Mouse (Mus musculus): ENCODE results near the gene Dcaf4. TPM values are rescaled to one million over a fixed set of nuclear protein-coding genes. Genes with fewer than 3 reads are reported as not detected.

The Dcaf4 gene
- polyA plus RNA-seq (2015; fragmentation: Nextera tagmentation; extraction: Ambion mirVana) = 14.7 and 16.0 TPM in 2 replicates

DNA sequence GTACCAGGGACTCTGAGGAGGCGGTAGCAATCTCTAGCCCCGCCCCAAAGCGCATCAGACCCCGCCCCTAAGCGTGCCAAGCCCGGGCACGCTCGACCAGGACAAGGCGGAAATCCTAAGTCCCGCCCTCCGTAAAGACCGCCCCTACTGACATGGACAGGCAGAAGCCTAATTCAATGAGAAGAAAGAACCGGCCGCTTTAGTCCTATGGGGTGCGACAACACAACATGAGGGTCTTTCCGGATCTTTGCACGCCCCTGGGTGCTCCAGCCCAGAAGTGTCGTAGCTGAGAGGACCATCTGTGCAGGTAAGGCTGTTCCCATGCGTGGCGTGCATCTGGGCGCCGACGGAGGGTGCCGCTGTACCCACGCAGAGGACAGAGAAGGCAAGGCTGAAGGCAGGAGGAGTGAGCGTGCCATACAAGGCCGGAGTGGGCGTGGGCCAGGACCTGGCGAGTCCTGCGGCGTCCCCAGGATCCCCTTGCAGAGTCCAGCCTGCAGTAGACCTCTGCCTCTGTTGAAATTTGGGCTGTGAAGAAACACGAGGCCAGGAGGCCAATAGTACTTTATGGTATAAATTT, at the start of gene Dcaf4:
Gene Dcaf4 (plus strand): TSS at position 156 of the 580 bp plus-strand sequence.
- DNase-seq = peak; percentile 97
- Histone ChIP-seq H3K27ac (peak within 1 kb of the TSS; percentile 81), H3K4me2 (peak within 1 kb of the TSS; percentile 84), H3K9me3 (replicated peaks) (no peaks in the 10 kb centered on the region), H3K4me1 (replicated peaks) (peaks cover 70% of the 10 kb centered on the region), H3K36me3 (no peaks in the 10 kb centered on the region), H3K27me3 (no peaks in the 10 kb centered on the region), H3K4me3 (replicated peaks) (peak within 1 kb of the TSS; percentile 76), H3K9ac (peak within 1 kb of the TSS; percentile 74)
- ATAC-seq (ENCODE audit: low read depth) = peak; percentile 96
- under 1% methylated on average over 32 of the region's 32 CpGs for WGBS (ENCODE audit: insufficient replicate concordance)

DNA sequence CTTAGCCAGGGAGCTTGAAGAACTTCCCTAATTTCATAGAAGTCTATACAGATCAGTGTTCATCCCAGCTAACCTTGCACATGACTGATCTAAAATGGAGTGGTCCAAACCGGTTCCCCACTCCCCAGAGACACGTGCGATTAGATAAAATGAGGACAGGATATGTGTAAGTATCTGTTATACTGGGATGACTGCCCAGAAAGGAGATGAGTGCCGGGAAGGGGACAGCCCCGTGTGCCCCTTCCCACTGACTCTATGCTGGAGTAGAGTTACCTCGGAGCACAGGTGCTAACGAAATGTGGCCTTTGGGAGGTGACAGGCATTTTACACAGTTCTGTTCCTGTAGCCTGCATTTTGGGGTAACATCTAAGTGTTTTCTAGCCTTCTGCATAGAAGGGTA, 48.5 kb upstream of the Dcaf4 start:
- Histone ChIP-seq H3K27me3 (peaks cover 17% of the 10 kb centered on the region; the same call in 1 of the 2 replicates), H3K4me2 (no peak overlapping the region), H3K36me3 (no peaks in the 10 kb centered on the region), H3K4me1 (replicated peaks) (peaks cover 31% of the 10 kb centered on the region), H3K4me3 (replicated peaks) (no peak overlapping the region), H3K9me3 (replicated peaks) (no peaks in the 10 kb centered on the region), H3K9ac (no peak overlapping the region), H3K27ac (no peak overlapping the region)
- ATAC-seq (ENCODE audit: low read depth) = no peak
- DNase-seq = no peak
- 54% methylated on average over 7 of the region's 7 CpGs for WGBS (ENCODE audit: insufficient replicate concordance)

DNA sequence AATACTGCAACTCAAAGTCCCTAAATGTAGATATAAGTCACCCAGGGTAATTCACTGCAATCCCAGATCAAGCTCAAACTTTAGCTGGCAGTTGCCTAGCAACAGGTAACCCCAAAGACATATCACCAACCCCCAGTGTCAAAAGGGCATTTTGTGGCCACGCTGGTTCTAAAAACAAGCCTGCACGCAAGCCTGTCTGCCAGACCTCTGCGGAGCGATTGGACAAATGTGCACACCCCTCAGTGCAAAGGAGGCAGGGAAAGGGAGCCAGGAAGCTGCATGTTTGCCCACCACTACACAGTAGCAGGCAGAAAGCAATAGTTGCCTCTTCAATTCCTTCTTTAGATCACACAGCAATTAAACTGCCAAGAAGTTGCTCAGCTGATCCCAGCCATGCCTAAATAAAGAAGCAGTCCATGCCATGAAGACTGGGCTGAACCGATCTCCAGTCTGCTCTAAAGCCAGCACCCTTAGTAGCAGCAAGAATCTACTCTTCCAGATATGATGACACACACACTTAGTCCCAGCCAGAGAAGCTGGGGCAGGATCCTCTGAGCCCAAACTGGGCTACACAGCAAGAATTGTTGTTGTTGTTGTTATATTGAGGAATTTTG, 46.2 kb upstream of the Dcaf4 start:
- Histone ChIP-seq H3K9ac (no peak overlapping the region), H3K4me2 (peak overlapping the region; percentile 19; the same call in 1 of the 2 replicates), H3K4me3 (replicated peaks) (no peak overlapping the region), H3K4me1 (replicated peaks) (peaks cover 26% of the 10 kb centered on the region), H3K36me3 (no peaks in the 10 kb centered on the region), H3K9me3 (replicated peaks) (no peaks in the 10 kb centered on the region), H3K27ac (peak overlapping the region; percentile 24), H3K27me3 (peaks cover 17% of the 10 kb centered on the region; the same call in 1 of the 2 replicates)
- WGBS (ENCODE audit: insufficient replicate concordance) = 60% methylated on average over 5 of the region's 5 CpGs
- no peak for DNase-seq
- ATAC-seq (ENCODE audit: low read depth) = peak; percentile 66; the same call in 1 of the 2 replicates

DNA sequence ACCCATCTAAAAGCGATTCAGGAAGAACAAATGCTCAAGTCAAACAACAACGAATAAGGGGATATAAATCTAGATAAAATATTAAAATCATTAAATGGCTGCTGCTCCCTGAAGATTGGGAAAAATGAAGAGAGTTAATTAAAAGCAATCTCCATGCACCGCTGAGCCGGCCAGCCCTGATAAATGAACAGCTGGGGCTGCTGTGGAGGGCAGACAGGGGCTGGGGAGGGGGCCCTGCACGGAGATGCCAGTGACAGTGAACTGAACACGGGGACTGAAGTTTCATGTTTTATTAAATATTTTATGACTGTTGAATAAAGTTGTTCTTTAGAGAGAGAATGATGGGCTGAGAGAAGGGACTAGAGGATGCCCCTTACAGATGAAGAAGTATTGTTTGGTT, 44.8 kb upstream of the Dcaf4 start:
- H3K9ac ChIP-seq = no peak overlapping the region
- DNase-seq (no peak), ATAC-seq (ENCODE audit: low read depth) (no peak)
- H3K36me3 ChIP-seq = no peaks in the 10 kb centered on the region
- H3K9me3 ChIP-seq (replicated peaks) = no peaks in the 10 kb centered on the region
- WGBS (ENCODE audit: insufficient replicate concordance) = 57% methylated on average over 6 of the region's 6 CpGs
- no peak overlapping the region for H3K4me2 ChIP-seq
- peaks cover 40% of the 10 kb centered on the region for H3K4me1 ChIP-seq (replicated peaks)
- peaks cover 17% of the 10 kb centered on the region; the same call in 1 of the 2 replicates for H3K27me3 ChIP-seq
- no peak overlapping the region for H3K27ac ChIP-seq
- no peak overlapping the region for H3K4me3 ChIP-seq (replicated peaks)

DNA sequence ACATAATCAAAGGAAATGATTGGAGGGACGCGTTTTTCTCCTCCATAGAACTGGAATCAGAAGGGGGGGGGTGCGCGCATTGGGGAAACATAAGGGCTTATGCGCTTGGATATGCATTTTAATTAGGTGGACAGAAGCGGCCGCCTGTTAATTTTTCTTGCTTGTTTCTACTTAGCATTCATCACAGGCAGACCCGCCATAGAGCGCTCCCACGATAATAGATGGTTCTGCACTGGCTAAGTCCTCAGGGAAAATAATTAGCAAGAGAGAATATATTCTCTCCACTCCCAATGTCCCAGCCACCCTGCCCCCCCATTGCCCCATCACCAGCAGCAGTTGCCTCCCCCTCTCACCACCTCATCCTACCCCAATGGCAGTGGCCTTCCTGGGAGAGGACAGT, 44.0 kb upstream of the Dcaf4 start:
- Histone ChIP-seq H3K9me3 (replicated peaks) (no peaks in the 10 kb centered on the region), H3K27me3 (peaks cover 15% of the 10 kb centered on the region; the same call in 1 of the 2 replicates), H3K27ac (no peak overlapping the region), H3K4me1 (replicated peaks) (peaks cover 42% of the 10 kb centered on the region), H3K4me2 (no peak overlapping the region), H3K4me3 (replicated peaks) (no peak overlapping the region), H3K36me3 (no peaks in the 10 kb centered on the region), H3K9ac (no peak overlapping the region)
- ATAC-seq (ENCODE audit: low read depth) (no peak), DNase-seq (no peak)
- 90% methylated on average over 10 of the region's 10 CpGs for WGBS (ENCODE audit: insufficient replicate concordance)

DNA sequence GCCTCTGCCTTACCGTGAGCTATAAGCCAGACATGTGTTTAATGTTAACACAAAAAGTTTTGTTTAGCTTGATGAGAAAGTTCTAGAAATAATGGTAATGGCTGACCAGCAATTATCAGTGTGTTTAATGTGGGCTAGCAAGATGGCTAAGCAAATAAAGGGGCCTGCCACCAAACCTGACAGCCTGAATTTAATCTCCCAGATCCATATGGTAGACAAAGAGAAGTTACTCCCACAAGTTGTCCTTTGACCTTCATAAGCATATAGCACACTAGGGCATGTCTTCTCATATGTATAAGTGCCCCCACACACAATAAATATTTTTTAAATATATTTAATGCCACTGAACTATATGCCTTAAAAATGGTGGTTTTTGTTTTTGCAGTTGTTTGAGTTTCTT, 41.1 kb upstream of the Dcaf4 start:
- ATAC-seq (ENCODE audit: low read depth) (peak; percentile 84), DNase-seq (peak; percentile 31)
- peaks cover 50% of the 10 kb centered on the region for H3K4me1 ChIP-seq (replicated peaks)
- H3K4me3 ChIP-seq (replicated peaks) = no peak overlapping the region
- H3K27ac ChIP-seq = peak overlapping the region; percentile 70
- H3K9ac ChIP-seq = no peak overlapping the region; the same call in 1 of the 2 replicates
- no peaks in the 10 kb centered on the region for H3K9me3 ChIP-seq (replicated peaks)
- WGBS (ENCODE audit: insufficient replicate concordance) = 69% methylated on average over 1 of the region's 1 CpGs
- H3K4me2 ChIP-seq = no peak overlapping the region; the same call in 1 of the 2 replicates
- H3K27me3 ChIP-seq = peaks cover 7% of the 10 kb centered on the region
- H3K36me3 ChIP-seq = no peaks in the 10 kb centered on the region

DNA sequence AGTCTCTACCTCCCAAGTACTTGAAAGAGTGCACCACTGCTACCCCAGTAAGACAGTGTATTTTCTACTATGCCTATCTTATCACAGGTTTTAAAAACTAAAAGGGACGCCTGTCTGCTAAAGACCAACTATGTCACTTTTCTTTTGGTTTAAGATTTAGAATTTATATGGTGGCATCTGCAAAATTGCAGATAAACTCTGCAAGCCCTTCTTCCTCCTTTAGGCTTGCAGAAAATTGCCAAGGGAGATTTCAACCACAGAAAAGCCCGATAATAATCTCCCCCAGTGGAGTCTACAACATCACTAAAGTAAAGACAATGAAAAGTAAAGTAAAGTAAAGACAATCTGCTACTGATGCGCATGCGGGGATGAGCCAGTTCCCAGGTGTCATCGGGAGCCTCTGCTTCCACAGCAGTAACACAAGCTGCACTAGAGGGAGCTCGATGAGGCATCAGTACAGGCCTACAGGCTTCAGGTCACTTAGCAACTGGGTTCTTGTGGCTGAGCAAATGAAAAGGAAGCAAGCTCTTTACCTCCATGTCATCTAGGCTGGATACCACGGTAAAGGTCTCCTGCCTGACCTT, 40.4 kb upstream of the Dcaf4 start:
- Histone ChIP-seq H3K27ac (0 out of 2 replicates have a peak overlapping the region, but pooled peaks have one; percentile 12), H3K36me3 (no peaks in the 10 kb centered on the region), H3K9ac (no peak overlapping the region), H3K4me1 (replicated peaks) (peaks cover 54% of the 10 kb centered on the region), H3K9me3 (replicated peaks) (no peaks in the 10 kb centered on the region), H3K4me3 (replicated peaks) (no peak overlapping the region), H3K27me3 (peaks cover 15% of the 10 kb centered on the region), H3K4me2 (no peak overlapping the region)
- ATAC-seq (ENCODE audit: low read depth) = no peak
- no peak for DNase-seq
- WGBS (ENCODE audit: insufficient replicate concordance) = 48% methylated on average over 7 of the region's 7 CpGs

DNA sequence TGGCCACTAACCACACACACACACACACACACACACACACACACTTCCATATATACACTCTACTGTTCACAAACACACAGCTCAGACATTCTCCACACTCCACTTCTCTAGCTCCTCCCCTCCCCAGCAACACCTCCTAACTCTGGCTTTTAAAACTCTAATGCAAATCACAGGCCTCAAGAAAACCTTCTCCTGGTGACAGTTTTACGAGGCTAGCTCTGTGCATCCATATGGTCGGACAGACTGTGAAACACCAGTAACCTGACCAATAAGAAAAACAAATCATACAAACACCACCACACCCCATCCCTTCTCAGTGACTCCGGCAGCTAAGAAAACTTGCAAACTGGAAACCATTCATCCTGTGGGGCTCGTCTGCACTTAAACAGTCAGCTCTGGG, 38.8 kb upstream of the Dcaf4 start:
- ATAC-seq (ENCODE audit: low read depth) = no peak
- no peak overlapping the region; the same call in 1 of the 2 replicates for H3K27ac ChIP-seq
- H3K9ac ChIP-seq = no peak overlapping the region

DNA sequence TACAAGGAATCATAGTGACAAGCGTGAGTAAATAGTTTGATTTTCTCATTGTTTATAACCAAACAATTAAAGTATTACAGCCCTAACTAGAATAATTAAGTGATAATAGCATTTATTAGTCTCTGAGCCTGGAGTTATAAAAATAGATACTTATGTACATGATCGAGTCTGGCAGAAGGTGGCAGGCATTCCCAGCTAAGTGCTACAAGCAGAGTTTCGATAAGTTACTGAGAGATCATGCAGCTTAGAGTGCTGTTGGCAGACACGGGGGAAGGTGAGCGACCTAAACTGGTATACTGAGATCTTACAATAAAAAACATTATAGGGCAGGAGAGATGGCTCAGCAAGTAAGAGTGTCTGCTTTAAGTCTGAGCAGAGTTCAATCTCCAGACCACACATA, 36.6 kb upstream of the Dcaf4 start:
- H3K4me2 ChIP-seq = no peak overlapping the region
- H3K9ac ChIP-seq = no peak overlapping the region
- 52% methylated on average over 5 of the region's 5 CpGs for WGBS (ENCODE audit: insufficient replicate concordance)
- H3K4me3 ChIP-seq (replicated peaks) = no peak overlapping the region
- H3K27me3 ChIP-seq = peaks cover 36% of the 10 kb centered on the region
- no peak for DNase-seq
- no peaks in the 10 kb centered on the region for H3K9me3 ChIP-seq (replicated peaks)
- H3K4me1 ChIP-seq (replicated peaks) = peaks cover 72% of the 10 kb centered on the region
- H3K27ac ChIP-seq = no peak overlapping the region
- no peak for ATAC-seq (ENCODE audit: low read depth)
- H3K36me3 ChIP-seq = no peaks in the 10 kb centered on the region

More for the DNA sequence above, 38.8 kb upstream of the Dcaf4 start:
- H3K27me3 ChIP-seq = peaks cover 30% of the 10 kb centered on the region
- H3K4me3 ChIP-seq (replicated peaks) = no peak overlapping the region
- WGBS (ENCODE audit: insufficient replicate concordance) = 77% methylated on average over 4 of the region's 4 CpGs
- no peaks in the 10 kb centered on the region for H3K36me3 ChIP-seq
- H3K4me1 ChIP-seq (replicated peaks) = peaks cover 64% of the 10 kb centered on the region
- no peak for DNase-seq
- H3K4me2 ChIP-seq = no peak overlapping the region
- H3K9me3 ChIP-seq (replicated peaks) = no peaks in the 10 kb centered on the region

DNA sequence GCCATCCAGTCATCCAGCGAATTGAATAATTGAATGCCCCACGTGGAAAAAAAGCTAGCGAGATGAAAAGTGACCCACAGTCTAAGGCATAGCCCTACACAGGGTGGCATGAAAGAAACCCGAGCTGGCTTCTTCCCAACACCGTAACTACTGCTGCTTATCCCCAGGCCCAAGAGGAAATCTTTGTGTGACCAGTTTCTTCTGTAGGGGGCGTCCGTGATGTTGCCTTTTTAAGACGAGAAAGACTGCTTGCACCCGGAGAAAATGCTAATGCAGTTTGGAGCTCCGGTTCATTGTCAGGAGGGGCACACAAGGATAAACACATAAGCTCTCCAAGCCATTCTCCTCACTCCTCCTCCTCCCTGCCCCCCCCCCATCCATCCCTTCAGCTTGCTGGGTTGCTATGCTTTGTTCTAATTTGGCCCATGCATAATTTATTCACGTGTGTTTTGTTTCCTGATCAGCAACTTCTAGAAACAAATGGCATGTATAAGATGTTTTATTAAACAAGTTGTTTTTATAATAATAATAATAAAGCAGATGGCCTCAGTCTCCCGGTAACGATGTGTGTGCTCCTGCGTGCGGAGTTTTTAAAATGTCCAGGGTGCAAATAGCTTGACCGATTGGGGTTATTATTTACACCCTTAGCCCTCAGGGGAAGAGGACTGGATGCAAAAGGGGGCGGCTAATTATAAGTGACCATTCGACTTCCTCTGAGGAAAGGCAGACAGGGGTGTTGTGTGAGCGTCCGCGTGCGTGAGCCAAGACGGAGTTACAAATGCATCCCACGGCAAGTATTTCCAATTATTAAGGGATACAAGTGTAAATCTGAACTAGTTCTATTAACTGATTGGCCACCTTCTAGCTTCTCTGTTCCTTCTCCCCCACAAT, 35.2 kb upstream of the Dcaf4 start:
- 7% methylated on average over 24 of the region's 24 CpGs for WGBS (ENCODE audit: insufficient replicate concordance)
- DNase-seq (no peak), ATAC-seq (ENCODE audit: low read depth) (no peak)
- no peak overlapping the region for H3K27ac ChIP-seq
- peak overlapping the region; percentile 95 for H3K4me2 ChIP-seq
- H3K36me3 ChIP-seq = no peaks in the 10 kb centered on the region
- H3K4me3 ChIP-seq (replicated peaks) = peak overlapping the region; percentile 89
- peaks cover 36% of the 10 kb centered on the region for H3K27me3 ChIP-seq
- H3K4me1 ChIP-seq (replicated peaks) = peaks cover 65% of the 10 kb centered on the region
- H3K9ac ChIP-seq = peak overlapping the region; percentile 87
- H3K9me3 ChIP-seq (replicated peaks) = no peaks in the 10 kb centered on the region
